In the genomic region with DNA sequence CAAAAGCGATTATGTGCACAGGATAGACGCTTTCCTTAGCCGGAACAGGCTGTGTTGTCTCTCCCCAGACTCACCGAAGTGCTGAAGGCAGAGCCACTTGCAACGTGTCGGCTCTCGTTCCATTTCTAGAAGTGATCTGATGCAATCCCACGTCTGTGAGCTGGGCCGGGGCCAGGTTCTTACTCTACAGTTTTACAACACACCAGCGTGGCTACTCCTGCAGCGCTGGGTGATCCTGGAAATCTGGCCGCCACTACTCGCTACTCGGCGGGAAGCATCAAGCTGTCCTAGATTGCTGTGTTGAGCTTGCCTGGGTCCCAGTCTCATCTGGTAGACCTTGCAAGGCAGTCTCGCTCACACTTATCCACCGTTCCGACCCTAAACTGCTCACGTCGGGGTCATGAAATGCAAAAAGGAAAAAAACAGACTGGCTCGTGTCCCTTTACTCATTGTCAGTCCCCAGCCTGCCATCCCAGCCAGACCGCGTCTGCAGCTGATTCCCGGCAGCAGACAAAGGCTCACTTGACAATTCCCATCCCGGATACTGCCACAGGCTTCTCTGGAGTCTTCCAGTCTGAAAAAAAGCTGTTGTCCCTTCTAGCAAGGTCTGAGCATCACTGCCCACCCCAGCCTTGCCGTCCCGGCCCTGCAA, we compare ENCODE assay signal across 8 mouse cellular contexts. TPM values are rescaled to one million over a fixed set of nuclear protein-coding genes. Genes with fewer than 3 reads are reported as not detected.
DNase-seq lines count a peak whose midpoint lies in the region; ATAC-seq and TF ChIP-seq lines count a peak whose summit lies in the region.

No protein-coding gene starts in this region.

- WGBS in lung, postnatal 0 days = under 1% methylated on average over 27 of the region's 27 CpGs

- no peaks in the 10 kb centered on the region for H3K36me3 ChIP-seq in lung, postnatal 0 days (ENCODE audit: insufficient read depth, low read length)

- peaks cover 10% of the 10 kb centered on the region for H3K4me1 ChIP-seq in lung, postnatal 0 days (ENCODE audit: insufficient read depth, low read depth, low read length)

- no peak overlapping the region for H3K9ac ChIP-seq in lung, postnatal 0 days (replicated peaks; ENCODE audit: low read depth)

- no peak overlapping the region for H3K27ac ChIP-seq in lung, postnatal 0 days (ENCODE audit: low read length)

- DNase-seq in ZHBTc4 (ENCODE audit: low read depth, low spot score) = peak; percentile 41
- peak; percentile 50 for DNase-seq in cerebellum, adult 8-10 months
- DNase-seq in frontal cortex, postnatal 10 days (ENCODE audit: low spot score in 2 of 2) = peak; percentile 41 to 48
- peak; percentile 21 to 41 for DNase-seq in layer of hippocampus, postnatal 36 days
- peak; percentile 93 for DNase-seq in lung, postnatal 0 days (ENCODE audit: low spot score)
- peak; percentile 57 for DNase-seq in retina, postnatal 1 day
- DNase-seq in spleen, adult 18-20 months = no peak

- peak overlapping the region; percentile 33 for H3K4me3 ChIP-seq in lung, postnatal 0 days (ENCODE audit: low read depth, low read length)

- H3K27me3 ChIP-seq in lung, postnatal 0 days (replicated peaks; ENCODE audit: insufficient read depth, low read length) = 0 out of 2 replicates have a peak, but pooled peaks cover 7% of the 10 kb centered on the region

- H3K9me3 ChIP-seq in lung, postnatal 0 days (ENCODE audit: low read length) = no peaks in the 10 kb centered on the region

- ATAC-seq in hematopoietic stem cell, adult 5-6 weeks (replicated peaks in 1 of 2; ENCODE audit: insufficient read depth in 1 of 2, low FRiP score in 2 of 2, low TSS enrichment in 1 of 2, low read depth in 1 of 2, poor library complexity in 2 of 2, severe bottlenecking in 2 of 2) = peak; percentile 3 to 21; a peak in 1 of 4 replicates
- ATAC-seq in lung, postnatal 0 days = peak; percentile 89

- no peak for TF ChIP-seq EP300 in lung, postnatal 0 days (IDR thresholded peaks at IDR 0.05)

- H3K4me2 ChIP-seq in lung, postnatal 0 days (replicated peaks; ENCODE audit: low read depth, low read length) = peak overlapping the region; percentile 70

- no peak for TF ChIP-seq CTCF in lung, postnatal 0 days (IDR thresholded peaks at IDR 0.05)

RNA-seq across cellular contexts. Expression of gene Aldh1l2, which starts 0.6 kb away (rescaled TPM):
- not detected in 2 replicates for total RNA-seq in hematopoietic stem cell, adult 5-6 weeks (2017)
- 1 to 10 TPM; 3.2 TPM for total RNA-seq in layer of hippocampus, postnatal 36 days (2021)
- polyA plus RNA-seq in lung, postnatal 0 days (2015; fragmentation: Nextera tagmentation; extraction: Ambion mirVana) = 0.45 and 0.55 TPM in 2 replicates

RNA-seq across cellular contexts. Expression of gene Washc4, which starts 10.2 kb away (rescaled TPM):
- total RNA-seq in hematopoietic stem cell, adult 5-6 weeks (2017) = 41.1 and 63.2 TPM in 2 replicates
- total RNA-seq in layer of hippocampus, postnatal 36 days (2021) = 10 to 100 TPM; 31.2 to 33.1 TPM
- polyA plus RNA-seq in lung, postnatal 0 days (2015; fragmentation: Nextera tagmentation; extraction: Ambion mirVana) = 28.3 and 32.7 TPM in 2 replicates

Comparison
In these comparisons a context has a peak if more than half of its experiments do, and no peak if none do; other contexts are left out.
1. DNase-seq: peak in ZHBTc4 (single experiment), cerebellum, adult 8-10 months (single experiment), frontal cortex, postnatal 10 days (2 of 2), layer of hippocampus, postnatal 36 days (2 of 2), lung, postnatal 0 days (single experiment) and retina, postnatal 1 day (single experiment); none in spleen, adult 18-20 months (0 of 2).